Mouse (Mus musculus) spleen, embryonic (tissue): Measurements from ENCODE around the gene Cfi.

Source experiments
- CTCF ChIA-PET: fragments of 350-600 bp; sonication (Branson Sonifier 250); formaldehyde crosslinking; loops from one replicate; lab custom pipeline; 2022; lab: Charles Lee

Cfi gene

GRCm38 (mm10) chr3:129863698-129864097, 28.0 kb downstream of the Cfi start:
- CTCF ChIA-PET, result no interaction called here

GRCm38 (mm10) chr3:129877327-129877726, 41.6 kb downstream of the Cfi start:
- CTCF ChIA-PET, result no interaction called here

- CTCF ChIA-PET, result interaction anchor here (0.6 kb wide), 2 partner anchors 42 to 56 kb away, joined by 3 to 17 read pairs; partner anchors contain the start of gene Cfi
These were observed 42.8 kb downstream of the Cfi start, which contains the start of gene Pla2g12a for GRCm38 (mm10) chr3:129878405-129879021. Gene Pla2g12a (plus strand): TSS chr3:129878606.

- CTCF ChIA-PET, result interaction anchor here (0.6 kb wide), 1 partner anchor 43 kb away, joined by 17 read pairs; the partner anchor contains the start of gene Cfi
These were observed 43.6 kb downstream of the Cfi start for GRCm38 (mm10) chr3:129879131-129879757.

- CTCF ChIA-PET, result no interaction called here
These were observed 44.2 kb downstream of the Cfi start for GRCm38 (mm10) chr3:129879913-129880312.

- CTCF ChIA-PET, result no interaction called here
These were observed 45.4 kb downstream of the Cfi start for GRCm38 (mm10) chr3:129880925-129881593.

GRCm38 (mm10) chr3:129885577-129885976, 49.9 kb downstream of the Cfi start:
- CTCF ChIA-PET, result no interaction called here

- CTCF ChIA-PET, result no interaction called here
These were observed 50.7 kb downstream of the Cfi start for GRCm38 (mm10) chr3:129886430-129886829.

- CTCF ChIA-PET, result interaction anchor here (0.6 kb wide), 1 partner anchor 177 kb away, joined by 4 read pairs; no protein-coding TSS in a partner anchor
These were observed 52.3 kb downstream of the Cfi start for GRCm38 (mm10) chr3:129887779-129888517.

GRCm38 (mm10) chr3:129892003-129892402, 56.3 kb downstream of the Cfi start:
- CTCF ChIA-PET, result no interaction called here

- CTCF ChIA-PET, result interaction anchor here (0.5 kb wide), 1 partner anchor 924 kb away, joined by 3 read pairs; no protein-coding TSS in a partner anchor
These were observed 57.5 kb downstream of the Cfi start for GRCm38 (mm10) chr3:129893143-129893542.

- CTCF ChIA-PET, result no interaction called here
These were observed 60.9 kb downstream of the Cfi start for GRCm38 (mm10) chr3:129896591-129896990.

GRCm38 (mm10) chr3:129898886-129899285, 63.2 kb downstream of the Cfi start:
- CTCF ChIA-PET, result no interaction called here

GRCm38 (mm10) chr3:129901271-129901809, 65.7 kb downstream of the Cfi start, which contains the start of gene Casp6:
Gene Casp6 (plus strand): TSS chr3:129901425.
- CTCF ChIA-PET, result no interaction called here

GRCm38 (mm10) chr3:129903369-129903768, 67.7 kb downstream of the Cfi start:
- CTCF ChIA-PET, result no interaction called here

- CTCF ChIA-PET, result interaction anchor here (0.6 kb wide), 1 partner anchor 914 kb away, joined by 5 read pairs; no protein-coding TSS in a partner anchor
These were observed 68.2 kb downstream of the Cfi start for GRCm38 (mm10) chr3:129903866-129904265.

- CTCF ChIA-PET, result interaction anchor here (0.6 kb wide), 1 partner anchor 913 kb away, joined by 5 read pairs; no protein-coding TSS in a partner anchor
These were observed 68.9 kb downstream of the Cfi start for GRCm38 (mm10) chr3:129904381-129905132.

GRCm38 (mm10) chr3:129912025-129912424, 76.3 kb downstream of the Cfi start:
- CTCF ChIA-PET, result no interaction called here

GRCm38 (mm10) chr3:129913241-129913640, 77.6 kb downstream of the Cfi start:
- CTCF ChIA-PET, result no interaction called here

GRCm38 (mm10) chr3:129917424-129917823, 81.7 kb downstream of the Cfi start:
- CTCF ChIA-PET, result no interaction called here
